Mouse (Mus musculus): ENCODE results near the gene Vpreb2.

DNA sequence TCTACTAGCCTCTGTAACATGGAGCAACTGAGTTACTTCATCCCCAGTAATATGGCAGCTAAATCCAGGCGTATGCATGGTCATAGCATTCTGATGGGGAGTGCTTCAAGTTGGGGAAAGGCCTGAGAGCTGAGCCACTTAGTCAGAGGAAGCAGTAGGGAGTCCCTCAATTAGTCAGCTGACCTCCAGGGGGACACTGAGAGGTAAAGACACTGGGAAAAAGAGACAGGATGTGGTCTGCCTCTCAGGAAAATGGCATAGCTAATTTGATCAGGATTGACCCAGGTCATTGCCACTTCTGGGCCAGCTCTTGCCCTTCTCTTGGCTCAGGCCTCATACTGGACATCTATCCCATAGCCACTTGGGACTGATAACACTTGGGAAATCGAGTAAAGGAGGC lies 47.1 kb downstream of the Vpreb2 start:
- no peak for TF ChIP-seq POLR2A (IDR thresholded peaks at IDR 0.05; ENCODE audit: insufficient read length, low read depth)
- no peak for TF ChIP-seq TCF3 (IDR thresholded peaks at IDR 0.05; ENCODE audit: insufficient read length, low read depth)
- no peak for TF ChIP-seq USF1 (IDR thresholded peaks at IDR 0.05; ENCODE audit: low read depth)
- TF ChIP-seq POLR2AphosphoS2 (IDR thresholded peaks at IDR 0.05; ENCODE audit: insufficient read length, low read depth) = no peak
- TF ChIP-seq CEBPB (IDR thresholded peaks at IDR 0.05; ENCODE audit: insufficient read depth, poor library complexity, severe bottlenecking) = no peak
- TF ChIP-seq E2F4 (IDR thresholded peaks at IDR 0.05; ENCODE audit: insufficient read depth) = no peak
- no peak for TF ChIP-seq MYOD1 (IDR thresholded peaks at IDR 0.05; ENCODE audit: control insufficient read depth in 1 of 3, insufficient read length in 2 of 3, low read depth in 2 of 3)
- no peak for TF ChIP-seq TCF12 (IDR thresholded peaks at IDR 0.05; ENCODE audit: insufficient read depth, poor library complexity, severe bottlenecking)
- no peak for TF ChIP-seq REST (IDR thresholded peaks at IDR 0.05; ENCODE audit: insufficient read depth, insufficient read length)
